Mouse (Mus musculus) neural tube, embryonic 12.5 days (tissue): ENCODE measurements at regions not wholly inside any gene's neighbourhood (a gene's known extent, or its start where the extent isn't known, plus 50 kb on each side); places are given as distances from the start of the nearest gene placed in this dataset.
"Not testable (repeated sequence)": the region's sequence is repeated elsewhere in the genome, so short reads cannot be mapped to it uniquely, and the experiment has no call there.

ENCODE experiments used
- ATAC-seq: fragments of 200-750 bp; cut with Nextera tagmentation; 2 replicates; pipeline ENCODE4 v1.8.0; 2017; ENCODE audit warnings: low read depth, mild to moderate bottlenecking, moderate TSS enrichment, moderate library complexity; ENCODE audit not compliant: low FRiP score
- H3K27ac ChIP-seq: fragments of 300-500 bp; sonication (generic); 2 replicates; pipeline ENCODE4 v1.5.1; 2016
- H3K27me3 ChIP-seq: fragments of 300-500 bp; sonication (generic); replicated peaks from 2 replicates; pipeline ENCODE4 v1.6.1; 2016; ENCODE audit warnings: mild to moderate bottlenecking
- H3K36me3 ChIP-seq: fragments of 300-500 bp; sonication (generic); 2 replicates; pipeline ENCODE4 v1.6.1; 2016; ENCODE audit warnings: mild to moderate bottlenecking
- H3K4me1 ChIP-seq: fragments of 300-500 bp; sonication (generic); 2 replicates; pipeline ENCODE4 v1.6.1; 2016
- H3K4me2 ChIP-seq: fragments of 300-500 bp; sonication (generic); replicated peaks from 2 replicates; pipeline ENCODE4 v1.6.1; 2016; ENCODE audit warnings: mild to moderate bottlenecking
- H3K4me3 ChIP-seq: fragments of 300-500 bp; sonication (generic); 2 replicates; pipeline ENCODE4 v1.5.1; 2016
- H3K9ac ChIP-seq: fragments of 300-500 bp; sonication (generic); 2 replicates; pipeline ENCODE4 v1.6.1; 2016; ENCODE audit warnings: mild to moderate bottlenecking
- H3K9me3 ChIP-seq: fragments of 300-500 bp; sonication (generic); 2 replicates; pipeline ENCODE4 v1.6.1; 2016; ENCODE audit warnings: mild to moderate bottlenecking
- WGBS: fragments of 180-500 bp; shearing (Covaris S2); methylation state at CpG from one replicate; pipeline ENCODE4 v1.1.7; 2016; 5-methylcytosine and 5-hydroxymethylcytosine counted together

DNA sequence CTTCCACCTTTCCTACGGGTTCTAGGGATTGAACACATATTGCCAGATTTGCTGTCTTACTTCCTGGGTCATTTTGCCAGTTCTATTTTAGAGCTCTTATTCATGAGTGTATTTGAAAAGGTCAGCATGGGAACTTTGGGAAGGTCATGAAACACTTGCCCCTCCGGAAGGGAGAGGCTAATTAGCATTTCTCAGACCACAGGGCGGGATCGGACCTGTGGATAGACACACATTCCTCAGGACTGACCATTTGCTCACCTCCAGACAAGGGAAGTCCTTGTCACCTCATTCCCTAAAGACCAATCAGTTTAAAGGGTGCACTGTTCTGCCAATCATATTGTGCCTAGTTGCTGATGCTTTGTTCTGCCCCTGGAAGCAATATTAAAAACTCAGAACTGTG is 146.1 kb upstream of the Arhgap18 start:
- not testable (repeated sequence) for H3K4me1 ChIP-seq, H3K9ac ChIP-seq, H3K9me3 ChIP-seq, H3K36me3 ChIP-seq, H3K4me2 ChIP-seq, H3K4me3 ChIP-seq, H3K27me3 ChIP-seq, ATAC-seq, H3K27ac ChIP-seq
- 88% methylated on average over 4 of the region's 4 CpGs for WGBS

DNA sequence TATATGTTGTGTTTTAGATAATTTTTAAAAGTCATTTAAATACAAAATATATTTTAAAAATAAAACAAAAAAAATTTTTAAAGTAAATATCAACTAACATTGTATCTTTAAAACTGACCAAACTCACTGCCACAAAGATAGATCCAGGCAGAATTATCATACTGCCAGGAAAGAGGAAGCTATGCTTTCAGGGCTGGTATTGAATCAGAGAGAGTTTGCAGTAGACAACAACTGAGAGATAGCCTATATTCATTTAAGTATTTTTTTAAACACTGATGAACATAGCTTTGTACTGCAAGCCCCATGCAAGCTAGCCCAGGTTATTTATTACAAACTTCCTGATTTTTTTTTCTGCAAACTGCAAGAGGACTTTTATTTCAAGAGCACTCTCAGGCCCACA is 142.0 kb upstream of the Arhgap18 start:
- Histone ChIP-seq H3K27me3 (no peaks in the 10 kb centered on the region), H3K4me2 (no peak overlapping the region), H3K9me3 (no peaks in the 10 kb centered on the region), H3K36me3 (no peaks in the 10 kb centered on the region), H3K4me3 (no peak overlapping the region), H3K4me1 (no peaks in the 10 kb centered on the region), H3K9ac (no peak overlapping the region), H3K27ac (no peak overlapping the region)
- ATAC-seq, result no peak

DNA sequence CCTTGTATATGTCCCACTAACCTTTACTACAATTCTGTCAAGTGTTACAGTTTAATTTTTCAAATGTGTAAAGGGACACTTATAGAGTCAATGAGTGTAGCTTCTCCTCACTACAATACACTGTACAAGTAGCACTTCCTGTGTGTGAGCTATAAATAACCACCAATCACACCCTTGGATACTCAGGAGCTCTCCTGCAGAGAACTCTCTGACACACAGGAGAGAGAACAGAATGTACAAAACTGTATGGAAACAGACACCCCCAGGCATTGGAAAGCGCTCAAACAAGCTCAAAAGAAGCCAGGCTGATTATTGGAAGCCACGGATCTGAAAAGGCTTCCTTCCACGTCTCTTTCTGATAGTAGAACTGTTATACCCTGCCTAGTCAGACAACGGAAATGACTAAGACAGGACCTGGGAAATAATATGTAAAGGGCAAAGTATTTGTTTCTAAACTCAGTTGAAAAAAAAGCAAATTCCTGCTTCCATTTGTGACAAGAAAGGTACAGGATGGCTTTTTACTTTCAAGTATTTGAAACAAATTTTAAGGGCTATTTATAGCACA is 122.9 kb upstream of the Arhgap18 start:
- ATAC-seq, result no peak

DNA sequence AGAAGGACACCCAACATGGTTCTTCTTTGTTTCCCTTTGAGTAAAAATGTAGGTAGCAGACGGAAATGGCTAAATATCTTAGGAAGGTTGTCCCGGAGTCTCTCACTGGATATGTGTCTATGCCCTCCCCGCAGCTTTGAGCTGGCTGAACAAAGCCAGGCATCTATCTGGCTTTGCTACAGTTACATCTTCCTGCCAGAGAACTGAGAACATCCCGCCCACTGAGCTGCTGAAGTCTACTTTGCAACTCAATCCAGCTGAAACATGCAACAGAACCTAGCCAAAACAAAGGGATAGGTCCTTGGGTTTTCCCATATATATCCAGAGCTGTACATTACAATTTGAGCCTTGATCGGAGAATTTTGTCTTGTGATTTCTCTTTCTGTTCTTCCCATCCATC is 121.0 kb upstream of the Arhgap18 start:
- 92% methylated on average over 5 of the region's 5 CpGs for WGBS
- Histone ChIP-seq H3K4me3 (no peak overlapping the region), H3K4me2 (no peak overlapping the region), H3K9ac (no peak overlapping the region), H3K36me3 (no peaks in the 10 kb centered on the region), H3K27me3 (no peaks in the 10 kb centered on the region), H3K9me3 (no peaks in the 10 kb centered on the region), H3K27ac (no peak overlapping the region), H3K4me1 (no peaks in the 10 kb centered on the region)
- ATAC-seq, result no peak

More for the DNA sequence above, 122.9 kb upstream of the Arhgap18 start:
- no peaks in the 10 kb centered on the region for H3K4me1 ChIP-seq
- no peaks in the 10 kb centered on the region for H3K36me3 ChIP-seq
- WGBS, result 75% methylated on average over 4 of the region's 4 CpGs
- no peak overlapping the region for H3K9ac ChIP-seq
- H3K9me3 ChIP-seq, result no peaks in the 10 kb centered on the region
- no peak overlapping the region for H3K4me2 ChIP-seq
- H3K27ac ChIP-seq, result no peak overlapping the region
- no peaks in the 10 kb centered on the region for H3K27me3 ChIP-seq
- no peak overlapping the region for H3K4me3 ChIP-seq

DNA sequence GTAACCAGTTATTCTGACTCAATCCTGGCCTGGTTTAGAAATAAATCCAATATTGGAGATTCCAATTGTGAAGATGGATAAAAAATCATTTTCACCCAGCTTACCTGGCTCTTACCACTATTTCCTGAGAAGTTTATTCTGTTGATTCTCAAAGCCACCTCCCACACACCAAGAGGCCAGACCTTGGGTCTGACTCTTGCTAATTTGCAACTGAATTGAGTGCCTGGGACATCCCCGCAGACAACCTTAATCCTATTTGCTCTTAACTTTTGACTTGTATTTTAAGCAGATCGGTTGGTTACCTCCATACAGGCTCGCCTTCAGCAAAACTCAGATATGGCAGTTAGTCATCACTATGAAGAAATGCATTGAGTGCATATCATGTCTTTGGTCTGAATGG is 115.8 kb upstream of the Arhgap18 start:
- WGBS, result 61% methylated on average over 3 of the region's 3 CpGs

DNA sequence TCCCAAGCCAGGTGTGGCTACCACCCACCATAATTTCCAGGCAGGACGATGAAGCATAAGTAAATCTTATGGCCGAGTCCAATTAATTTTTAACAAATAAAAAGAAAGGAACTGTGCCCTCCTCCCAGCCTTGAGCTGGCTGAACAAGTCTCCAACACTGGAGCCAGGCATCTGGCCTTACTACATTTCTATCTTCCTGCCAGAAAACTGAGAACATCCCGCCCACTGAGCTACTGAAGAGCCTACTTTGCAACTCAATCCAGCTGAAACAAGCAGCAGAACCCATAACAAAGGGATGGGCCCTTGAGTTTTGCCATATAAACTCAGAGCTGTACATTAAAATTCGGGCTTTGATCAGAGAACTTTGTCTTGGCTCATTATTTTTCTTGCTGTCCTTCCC is 115.2 kb upstream of the Arhgap18 start:
- Histone ChIP-seq H3K36me3 (no peaks in the 10 kb centered on the region), H3K4me3 (no peak overlapping the region), H3K4me2 (no peak overlapping the region), H3K9ac (no peak overlapping the region), H3K27ac (no peak overlapping the region), H3K9me3 (no peaks in the 10 kb centered on the region), H3K27me3 (no peaks in the 10 kb centered on the region), H3K4me1 (no peaks in the 10 kb centered on the region)
- no peak for ATAC-seq
- 69% methylated on average over 4 of the region's 4 CpGs for WGBS

More for the DNA sequence above, 115.8 kb upstream of the Arhgap18 start:
- Histone ChIP-seq H3K4me3 (no peak overlapping the region), H3K9me3 (no peaks in the 10 kb centered on the region), H3K27ac (no peak overlapping the region), H3K4me1 (no peaks in the 10 kb centered on the region), H3K36me3 (no peaks in the 10 kb centered on the region), H3K4me2 (no peak overlapping the region), H3K27me3 (no peaks in the 10 kb centered on the region), H3K9ac (no peak overlapping the region)
- ATAC-seq, result no peak

DNA sequence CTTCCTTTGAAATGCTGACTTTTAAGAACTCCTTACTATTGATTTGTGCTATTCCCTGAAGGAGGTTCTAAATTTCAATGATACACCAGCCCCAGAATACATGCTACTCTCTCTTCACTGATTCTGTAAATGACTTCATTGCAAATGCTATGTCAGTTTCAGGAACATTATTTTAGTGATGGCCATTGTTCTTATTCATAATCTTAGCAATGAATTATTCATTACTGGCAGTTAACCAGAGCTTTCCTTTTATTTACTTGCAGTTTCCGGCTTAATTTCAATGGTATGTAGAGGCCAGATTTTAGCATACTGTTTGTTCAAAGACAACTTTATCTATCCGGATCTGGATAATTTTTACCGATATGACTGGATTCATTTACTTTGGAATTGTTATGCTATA is 114.1 kb upstream of the Arhgap18 start:
- H3K36me3 ChIP-seq, result no peaks in the 10 kb centered on the region
- no peaks in the 10 kb centered on the region for H3K4me1 ChIP-seq
- H3K9me3 ChIP-seq, result no peaks in the 10 kb centered on the region
- no peak for ATAC-seq
- no peak overlapping the region for H3K27ac ChIP-seq
- 83% methylated on average over 3 of the region's 3 CpGs for WGBS
- no peak overlapping the region for H3K9ac ChIP-seq
- H3K4me3 ChIP-seq, result no peak overlapping the region
- no peak overlapping the region for H3K4me2 ChIP-seq
- H3K27me3 ChIP-seq, result no peaks in the 10 kb centered on the region

DNA sequence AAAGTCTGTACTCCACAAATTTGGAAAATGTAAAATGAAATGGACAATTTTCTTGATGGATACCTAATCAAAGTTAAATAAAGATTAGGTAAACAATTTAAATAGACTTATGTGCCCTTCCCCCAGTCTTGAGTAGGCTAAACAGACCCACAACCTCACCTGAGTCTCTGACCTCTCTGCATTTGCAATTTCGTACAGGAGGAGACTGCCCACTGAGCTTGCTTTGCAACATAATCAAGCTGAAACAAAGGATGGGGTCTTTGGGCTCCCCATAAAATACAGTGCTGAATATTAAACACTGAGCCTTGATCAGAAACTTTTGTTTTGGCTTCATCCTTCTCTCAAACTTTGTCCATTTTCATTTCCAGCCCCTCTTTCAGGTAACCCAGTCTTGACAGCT is 100.1 kb upstream of the Arhgap18 start:
- Histone ChIP-seq H3K9me3 (no peaks in the 10 kb centered on the region), H3K4me2 (no peak overlapping the region), H3K27me3 (no peaks in the 10 kb centered on the region), H3K4me1 (no peaks in the 10 kb centered on the region), H3K9ac (no peak overlapping the region), H3K4me3 (no peak overlapping the region), H3K27ac (no peak overlapping the region), H3K36me3 (no peaks in the 10 kb centered on the region)
- WGBS, result 60% methylated on average over 1 of the region's 1 CpGs
- ATAC-seq, result no peak

DNA sequence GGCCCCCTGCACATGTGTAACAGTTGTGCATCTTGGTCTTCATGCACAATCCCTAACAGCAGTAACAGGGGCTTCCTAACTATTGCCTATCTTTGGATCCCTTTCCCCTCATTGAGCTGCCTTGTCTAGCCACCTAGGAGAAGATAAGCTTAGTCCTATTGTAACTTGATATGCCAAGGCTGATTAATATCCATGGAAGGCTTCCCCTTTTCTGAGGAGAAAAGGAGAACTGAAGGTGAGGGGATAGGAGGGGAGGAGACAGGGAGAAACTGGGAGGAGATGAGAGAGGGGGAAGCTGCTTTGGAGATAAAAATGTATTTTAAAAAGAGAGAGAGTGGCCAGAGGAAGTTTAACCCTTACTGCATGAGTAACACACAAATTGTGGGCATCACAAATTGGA is 89.0 kb upstream of the Arhgap18 start:
- Histone ChIP-seq H3K4me2 (no peak overlapping the region), H3K4me3 (no peak overlapping the region), H3K27me3 (no peaks in the 10 kb centered on the region), H3K9me3 (no peaks in the 10 kb centered on the region), H3K4me1 (no peaks in the 10 kb centered on the region), H3K36me3 (no peaks in the 10 kb centered on the region), H3K27ac (no peak overlapping the region), H3K9ac (no peak overlapping the region)
- ATAC-seq, result no peak

DNA sequence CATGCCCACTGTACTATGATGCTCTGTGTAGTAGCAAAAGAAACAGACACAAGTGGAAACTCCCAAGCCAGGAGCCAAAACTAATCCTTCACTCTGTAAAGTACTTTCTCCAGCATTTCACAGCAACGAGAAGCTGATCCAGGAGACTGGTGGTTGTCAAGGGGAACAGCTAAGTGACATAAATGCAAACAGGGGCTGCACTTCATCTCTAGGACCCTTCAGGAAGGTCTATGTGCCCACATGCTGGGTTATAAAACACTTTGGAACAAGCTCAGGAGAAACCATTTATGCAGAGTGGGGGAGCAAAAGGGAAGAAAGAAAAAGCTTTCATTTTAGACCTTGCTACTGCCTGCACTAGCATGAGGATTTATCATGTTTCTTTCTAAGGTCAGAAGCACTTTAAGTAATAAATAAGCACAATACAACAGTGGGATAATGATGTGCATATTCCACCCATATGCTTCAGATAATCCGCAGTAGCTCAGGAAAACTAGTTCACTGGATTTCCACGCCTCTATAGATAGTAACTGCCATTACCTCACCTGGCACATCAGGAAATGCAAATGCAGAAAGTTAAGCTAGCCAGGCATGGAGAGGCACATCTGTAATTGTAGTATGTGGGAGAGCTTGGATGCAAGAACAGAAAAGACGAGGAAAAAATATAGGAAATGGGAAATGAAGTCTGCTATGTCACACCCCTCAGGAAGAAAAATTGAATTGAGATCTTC is 73.6 kb upstream of the Arhgap18 start:
- WGBS, result 70% methylated on average over 4 of the region's 4 CpGs
- Histone ChIP-seq H3K27ac (no peak overlapping the region), H3K36me3 (no peaks in the 10 kb centered on the region), H3K4me1 (no peaks in the 10 kb centered on the region), H3K27me3 (no peaks in the 10 kb centered on the region), H3K4me2 (no peak overlapping the region), H3K9me3 (no peaks in the 10 kb centered on the region), H3K9ac (no peak overlapping the region), H3K4me3 (no peak overlapping the region)
- no peak for ATAC-seq

- Histone ChIP-seq H3K27me3 (no peaks in the 10 kb centered on the region), H3K4me3 (no peak overlapping the region), H3K9ac (no peak overlapping the region), H3K4me2 (peak overlapping the region; percentile 65), H3K27ac (no peak overlapping the region), H3K36me3 (no peaks in the 10 kb centered on the region), H3K9me3 (no peaks in the 10 kb centered on the region), H3K4me1 (no peaks in the 10 kb centered on the region)
- WGBS, result 70% methylated on average over 2 of the region's 2 CpGs
- ATAC-seq, result peak; percentile 29; the same call in 1 of the 2 replicates
Measured at GRCm38 (mm10) chr10:26694761-26695160, 58.5 kb upstream of the Arhgap18 start.

DNA sequence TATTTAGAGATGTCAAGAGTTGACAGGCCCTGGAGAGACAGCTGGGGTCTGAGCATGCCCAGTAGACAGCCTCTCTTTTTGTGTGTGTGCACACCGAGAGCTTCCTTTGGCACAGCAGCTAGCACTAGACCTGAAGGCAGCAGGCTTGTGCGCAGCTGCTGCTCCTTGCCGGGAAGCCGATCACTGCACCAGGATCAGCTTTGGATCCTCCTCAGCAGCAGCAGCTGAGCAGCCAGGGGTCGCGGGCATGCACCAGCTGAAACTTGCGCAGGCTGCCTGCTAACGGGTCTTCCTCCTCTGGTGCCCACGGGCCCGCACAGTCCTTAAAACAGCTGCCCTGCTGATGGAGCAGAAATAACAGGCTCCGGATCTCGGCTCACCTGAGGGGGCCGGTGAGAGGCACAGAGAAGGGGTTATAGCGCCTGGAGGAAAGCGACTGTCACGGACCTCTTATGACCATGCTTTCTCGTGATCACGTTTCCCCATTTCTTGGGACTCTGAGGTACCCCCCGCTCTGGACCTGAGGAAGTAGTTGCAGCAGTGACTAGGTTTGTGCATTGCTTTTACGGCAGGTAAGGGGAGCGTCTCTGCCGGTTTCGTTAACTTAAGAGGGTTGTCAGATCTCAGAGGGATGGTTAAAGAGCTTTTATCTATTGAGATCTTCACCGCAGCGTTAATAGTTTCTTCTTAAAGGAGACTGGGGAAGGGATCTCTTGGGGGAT is 57.8 kb upstream of the Arhgap18 start:
- no peak overlapping the region for H3K27ac ChIP-seq
- H3K36me3 ChIP-seq, result no peaks in the 10 kb centered on the region
- H3K4me1 ChIP-seq, result no peaks in the 10 kb centered on the region
- peak overlapping the region; percentile 41 for H3K9ac ChIP-seq
- ATAC-seq, result peak; percentile 97
- no peaks in the 10 kb centered on the region for H3K9me3 ChIP-seq
- H3K4me3 ChIP-seq, result peak overlapping the region; percentile 33
- H3K4me2 ChIP-seq, result peak overlapping the region; percentile 65
- WGBS, result 4% methylated on average over 25 of the region's 25 CpGs
- no peaks in the 10 kb centered on the region for H3K27me3 ChIP-seq
